Mouse (Mus musculus) olfactory bulb, adult 2 months (tissue): ENCODE measurements at regions not wholly inside any gene's neighbourhood (a gene's known extent, or its start where the extent isn't known, plus 50 kb on each side); places are given as distances from the start of the nearest gene placed in this dataset.

Source experiments
- CTCF ChIP-seq: fragments of 200-500 bp; IDR thresholded peaks from 2 replicates; pipeline ENCODE4 v1.5.1; 2012; ENCODE audit warnings: low read depth, mild to moderate bottlenecking, low read length, moderate library complexity; ENCODE audit not compliant: insufficient read depth
- POLR2A ChIP-seq: fragments of 200-500 bp; IDR thresholded peaks from 2 replicates; pipeline ENCODE4 v1.6.1; 2012; ENCODE audit warnings: mild to moderate bottlenecking, low read depth, low read length, moderate library complexity; ENCODE audit not compliant: insufficient read depth

- TF ChIP-seq CTCF (no peak), POLR2A (no peak)
Measured at GRCm38 (mm10) chr1:73142845-73143244, 127.1 kb upstream of the Tnp1 start.
